8 mouse cellular contexts compared by ENCODE assay signal in genomic region chr11:96285771-96286738, GRCm38 (mm10). TPM values are rescaled to one million over a fixed set of nuclear protein-coding genes. Genes with fewer than 3 reads are reported as not detected.
DNase-seq lines count a peak whose midpoint lies in the region; ATAC-seq lines count a peak whose summit lies in the region.

TSS of gene Hoxb7 (plus strand) at chr11:96286623.

- no peak for ATAC-seq in heart, embryonic 11.5 days (replicated peaks; ENCODE audit: insufficient number of reproducible peaks, low FRiP score, low TSS enrichment)
- ATAC-seq in embryonic facial prominence, embryonic 13.5 days (ENCODE audit: insufficient number of reproducible peaks, insufficient read depth, low FRiP score, low TSS enrichment, low read depth), result no peak

- DNase-seq in heart, adult 9 months (ENCODE audit: low spot score in 2 of 2), result no peak
- DNase-seq in kidney, adult 8-10 months, result peak; percentile 86 to 90
- peak; percentile 62 for DNase-seq in lung, postnatal 14 days
- no peak for DNase-seq in spleen, adult 12 weeks (ENCODE audit: low spot score)
- DNase-seq in left cerebral cortex, postnatal 25 days (ENCODE audit: low spot score in 2 of 2), result no peak
- no peak for DNase-seq in spleen, postnatal 4 days (ENCODE audit: low spot score in 2 of 2)

- H3K27me3 ChIP-seq in heart, embryonic 11.5 days (ENCODE audit: control insufficient read depth, insufficient read depth, low read length), result peaks cover 98% of the 10 kb centered on the region
- peaks cover 100% of the 10 kb centered on the region for H3K27me3 ChIP-seq in embryonic facial prominence, embryonic 13.5 days

- peak within 1 kb of the TSS; percentile 35 for H3K4me3 ChIP-seq in heart, embryonic 11.5 days (ENCODE audit: low read depth, low read length)
- H3K4me3 ChIP-seq in embryonic facial prominence, embryonic 13.5 days, result no peak within 1 kb of the TSS

- intact Hi-C loops in left cerebral cortex, postnatal 25 days (cut with DNase I), result no loop called here

- H3K9me3 ChIP-seq in heart, embryonic 11.5 days (replicated peaks; ENCODE audit: control insufficient read depth, low read length), result no peaks in the 10 kb centered on the region
- H3K9me3 ChIP-seq in embryonic facial prominence, embryonic 13.5 days, result no peaks in the 10 kb centered on the region

- peaks cover 15% of the 10 kb centered on the region; the same call in 1 of the 2 replicates for H3K4me1 ChIP-seq in heart, embryonic 11.5 days (ENCODE audit: control insufficient read depth, insufficient read depth, low read length)
- peaks cover 14% of the 10 kb centered on the region; the same call in 1 of the 2 replicates for H3K4me1 ChIP-seq in embryonic facial prominence, embryonic 13.5 days

- no peak within 1 kb of the TSS for H3K27ac ChIP-seq in heart, embryonic 11.5 days (ENCODE audit: low read depth, low read length)
- H3K27ac ChIP-seq in embryonic facial prominence, embryonic 13.5 days, result no peak within 1 kb of the TSS

- peak within 1 kb of the TSS; percentile 53 for H3K4me2 ChIP-seq in heart, embryonic 11.5 days
- H3K4me2 ChIP-seq in embryonic facial prominence, embryonic 13.5 days, result peak within 1 kb of the TSS; percentile 26; the same call in 1 of the 2 replicates

- no peaks in the 10 kb centered on the region for H3K36me3 ChIP-seq in heart, embryonic 11.5 days (ENCODE audit: control insufficient read depth, insufficient read depth, low read length)
- H3K36me3 ChIP-seq in embryonic facial prominence, embryonic 13.5 days, result no peaks in the 10 kb centered on the region

- H3K9ac ChIP-seq in heart, embryonic 11.5 days (ENCODE audit: low read depth, low read length), result no peak within 1 kb of the TSS
- H3K9ac ChIP-seq in embryonic facial prominence, embryonic 13.5 days, result no peak within 1 kb of the TSS

- 2% methylated on average over 43 of the region's 43 CpGs for WGBS in heart, embryonic 11.5 days (ENCODE audit: insufficient replicate concordance)
- WGBS in embryonic facial prominence, embryonic 13.5 days, result 1% methylated on average over 43 of the region's 43 CpGs

RNA-seq across cellular contexts. Expression of gene Hoxb7, which starts in this region (rescaled TPM):
- polyA plus RNA-seq in heart, embryonic 11.5 days (2014; fragmentation: Nextera tagmentation; extraction: Ambion mirVana), result 0.28 and 0.31 TPM in 2 replicates
- polyA plus RNA-seq in embryonic facial prominence, embryonic 13.5 days (2015; fragmentation: Nextera tagmentation; extraction: Ambion mirVana), result 0.15 TPM in 1 of 2 replicates, not detected in the other
- total RNA-seq in left cerebral cortex, postnatal 25 days (2021), result not detected

Comparison
In these comparisons a context has a peak if more than half of its experiments do, and no peak if none do; other contexts are left out.
1. DNase-seq: peak in kidney, adult 8-10 months (2 of 2) and lung, postnatal 14 days (single experiment); none in heart, adult 9 months (0 of 2), spleen, adult 12 weeks (single experiment), left cerebral cortex, postnatal 25 days (0 of 2) and spleen, postnatal 4 days (0 of 2).